In the genomic region with DNA sequence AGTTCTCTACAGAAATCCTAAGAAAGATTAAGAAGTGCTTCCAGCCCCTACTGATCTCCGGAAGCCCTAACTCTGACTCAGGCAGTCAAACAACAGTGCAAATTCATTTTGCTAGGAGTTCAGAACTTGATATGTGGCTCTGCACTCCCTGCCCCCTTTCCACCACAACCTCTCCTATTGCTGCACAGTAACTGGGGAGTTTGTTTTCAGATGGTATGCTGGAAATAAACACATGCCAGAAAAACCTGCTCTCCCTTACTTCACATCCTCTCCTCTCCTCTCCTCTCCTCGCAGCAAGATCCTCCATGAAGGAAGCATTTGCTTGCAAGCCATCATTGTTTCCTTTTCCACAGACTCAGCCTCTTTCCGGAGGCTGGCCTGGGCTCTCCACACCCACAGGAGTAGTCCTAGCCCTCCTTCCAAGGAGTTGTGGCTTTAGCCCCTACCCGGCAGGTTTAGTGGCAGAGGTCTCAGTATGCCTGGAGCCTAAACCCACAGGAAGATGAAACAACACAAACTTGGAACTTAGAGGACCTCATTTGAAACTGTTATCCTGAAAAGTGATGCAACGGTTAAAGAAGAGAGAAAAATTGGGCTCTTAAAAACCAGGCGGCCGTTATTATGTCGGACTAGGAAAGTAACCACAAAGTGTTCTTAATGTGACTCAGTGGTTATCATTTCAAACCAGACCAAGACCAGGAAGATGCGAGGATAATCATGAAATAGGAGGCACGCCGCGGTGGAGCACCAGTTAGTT, we compare ENCODE assay signal across 8 mouse cellular contexts. TPM values are rescaled to one million over a fixed set of nuclear protein-coding genes. Genes with fewer than 3 reads are reported as not detected.
A peak's percentile ranks its signal among the peaks of the same experiment; 100 is the strongest.
DNase-seq lines count a peak whose midpoint lies in the region; ATAC-seq lines count a peak whose summit lies in the region.

No protein-coding gene starts in this region.

- H3K27ac ChIP-seq in forebrain, embryonic 10.5 days = peak overlapping the region; percentile 83
- H3K27ac ChIP-seq in forebrain, embryonic 13.5 days = no peak overlapping the region
- peak overlapping the region; percentile 35 to 82 for H3K27ac ChIP-seq in heart, embryonic 14.5 days (replicated peaks in 1 of 2; ENCODE audit: control insufficient read depth in 1 of 2, insufficient read depth in 1 of 2, low read depth in 2 of 2, low read length in 2 of 2)
- H3K27ac ChIP-seq in liver, embryonic 12.5 days = peak overlapping the region; percentile 36; the same call in 1 of the 2 replicates

- H3K27me3 ChIP-seq in forebrain, embryonic 10.5 days (ENCODE audit: poor library complexity, severe bottlenecking) = no peaks in the 10 kb centered on the region
- no peaks in the 10 kb centered on the region for H3K27me3 ChIP-seq in forebrain, embryonic 13.5 days
- H3K27me3 ChIP-seq in heart, embryonic 14.5 days (ENCODE audit: control insufficient read depth, insufficient read depth, low read length) = no peaks in the 10 kb centered on the region
- H3K27me3 ChIP-seq in liver, embryonic 12.5 days (replicated peaks) = no peaks in the 10 kb centered on the region

- H3K4me1 ChIP-seq in forebrain, embryonic 10.5 days = peaks cover 37% of the 10 kb centered on the region
- 0 out of 2 replicates have a peak, but pooled peaks cover 4% of the 10 kb centered on the region for H3K4me1 ChIP-seq in forebrain, embryonic 13.5 days
- H3K4me1 ChIP-seq in heart, embryonic 14.5 days (ENCODE audit: control insufficient read depth in 2 of 2, insufficient read depth in 2 of 2, low read length in 2 of 2) = peaks cover 7 to 17% of the 10 kb centered on the region in 2 experiments; a peak in 3 of 4 replicates
- H3K4me1 ChIP-seq in liver, embryonic 12.5 days = peaks cover 17% of the 10 kb centered on the region

- no peak overlapping the region for H3K4me3 ChIP-seq in forebrain, embryonic 10.5 days
- no peak overlapping the region for H3K4me3 ChIP-seq in forebrain, embryonic 13.5 days
- no peak overlapping the region for H3K4me3 ChIP-seq in heart, embryonic 14.5 days (ENCODE audit: control insufficient read depth in 1 of 2, insufficient read depth in 1 of 2, low read depth in 1 of 2, low read length in 2 of 2)
- no peak overlapping the region for H3K4me3 ChIP-seq in liver, embryonic 12.5 days

- no peak for ATAC-seq in forebrain, embryonic 13.5 days
- ATAC-seq in heart, embryonic 14.5 days (ENCODE audit: insufficient number of reproducible peaks, insufficient read depth, low FRiP score, low read depth) = no peak
- ATAC-seq in liver, embryonic 12.5 days = 0 out of 2 replicates have a peak, but pooled peaks have one; percentile 5
- ATAC-seq in erythroblast, adult 5-6 weeks (replicated peaks; ENCODE audit: low FRiP score, poor library complexity, severe bottlenecking) = no peak

- no peak overlapping the region for H3K4me2 ChIP-seq in forebrain, embryonic 13.5 days
- H3K4me2 ChIP-seq in heart, embryonic 14.5 days (ENCODE audit: low read length) = peak overlapping the region; percentile 16; the same call in 1 of the 2 replicates
- H3K4me2 ChIP-seq in liver, embryonic 12.5 days = peak overlapping the region; percentile 32

- no peak overlapping the region for H3K9ac ChIP-seq in forebrain, embryonic 13.5 days
- no peak overlapping the region for H3K9ac ChIP-seq in heart, embryonic 14.5 days (ENCODE audit: low read length)
- H3K9ac ChIP-seq in liver, embryonic 12.5 days = no peak overlapping the region

- WGBS in forebrain, embryonic 10.5 days = 56% methylated on average over 12 of the region's 12 CpGs
- 66% methylated on average over 12 of the region's 12 CpGs for WGBS in forebrain, embryonic 13.5 days
- WGBS in heart, embryonic 14.5 days = 54% methylated on average over 12 of the region's 12 CpGs
- 18% methylated on average over 12 of the region's 12 CpGs for WGBS in liver, embryonic 12.5 days (ENCODE audit: insufficient replicate concordance)

- H3K36me3 ChIP-seq in forebrain, embryonic 10.5 days (replicated peaks) = no peaks in the 10 kb centered on the region
- H3K36me3 ChIP-seq in forebrain, embryonic 13.5 days (ENCODE audit: poor library complexity, severe bottlenecking) = no peaks in the 10 kb centered on the region
- H3K36me3 ChIP-seq in heart, embryonic 14.5 days (ENCODE audit: control insufficient read depth, insufficient read depth, low read length) = no peaks in the 10 kb centered on the region
- no peaks in the 10 kb centered on the region for H3K36me3 ChIP-seq in liver, embryonic 12.5 days

- peak; percentile 15 for DNase-seq in forebrain, embryonic 10.5 days (ENCODE audit: extremely low spot score, low spot score)
- DNase-seq in c-Kit-positive CD71-positive TER-119-negative erythroid progenitor cells, embryonic 14.5 days (ENCODE audit: low read depth) = peak; percentile 5
- no peak for DNase-seq in thymus, adult 18-20 months
- no peak for DNase-seq in adrenal gland, adult 8-10 months

- H3K9me3 ChIP-seq in forebrain, embryonic 10.5 days = no peaks in the 10 kb centered on the region
- H3K9me3 ChIP-seq in forebrain, embryonic 13.5 days (replicated peaks) = no peaks in the 10 kb centered on the region
- H3K9me3 ChIP-seq in heart, embryonic 14.5 days (ENCODE audit: control insufficient read depth, low read length) = no peaks in the 10 kb centered on the region
- H3K9me3 ChIP-seq in liver, embryonic 12.5 days (replicated peaks) = no peaks in the 10 kb centered on the region

RNA-seq across cellular contexts. Expression of gene Col1a2, which starts 47.7 kb away (rescaled TPM):
- 93.9 and 97.1 TPM in 2 replicates for polyA plus RNA-seq in forebrain, embryonic 10.5 days (2016; fragmentation: Nextera tagmentation; extraction: Ambion mirVana)
- 29.8 and 31.4 TPM in 2 replicates for polyA plus RNA-seq in forebrain, embryonic 13.5 days (2015; fragmentation: Nextera tagmentation; extraction: Ambion mirVana)
- 302 and 373 TPM in 2 replicates for polyA plus RNA-seq in heart, embryonic 14.5 days (2014; fragmentation: Nextera tagmentation; extraction: Ambion mirVana)
- polyA plus RNA-seq in liver, embryonic 12.5 days (2016; fragmentation: Nextera tagmentation; extraction: Ambion mirVana) = 85.5 and 94.7 TPM in 2 replicates
- 10 to 100 TPM; 61.7 to 93.1 (median 71.1) TPM for total RNA-seq in adrenal gland, adult 8-10 months (2022)
- 0.19 and 0.84 TPM in 2 replicates for total RNA-seq in erythroblast, adult 5-6 weeks (2015; ENCODE audit: low replicate concordance)
- total RNA-seq in erythroblast, adult 5-6 weeks (2017; ENCODE audit: low replicate concordance) = 0.51 and 0.70 TPM in 2 replicates

Comparison
In these comparisons a context has a peak if more than half of its experiments do, and no peak if none do; other contexts are left out.
1. DNase-seq: peak in forebrain, embryonic 10.5 days (single experiment) and c-Kit-positive CD71-positive TER-119-negative erythroid progenitor cells, embryonic 14.5 days (single experiment); none in thymus, adult 18-20 months (0 of 2) and adrenal gland, adult 8-10 months (single experiment).